Mouse (Mus musculus) thymus, postnatal 4 days (tissue): ENCODE measurements at regions not wholly inside any gene's neighbourhood (a gene's known extent, or its start where the extent isn't known, plus 50 kb on each side); places are given as distances from the start of the nearest gene placed in this dataset.

ENCODE experiments used
- DNase-seq: peaks from one replicate; pipeline ENCODE4 v3.0.0; 2021

DNA sequence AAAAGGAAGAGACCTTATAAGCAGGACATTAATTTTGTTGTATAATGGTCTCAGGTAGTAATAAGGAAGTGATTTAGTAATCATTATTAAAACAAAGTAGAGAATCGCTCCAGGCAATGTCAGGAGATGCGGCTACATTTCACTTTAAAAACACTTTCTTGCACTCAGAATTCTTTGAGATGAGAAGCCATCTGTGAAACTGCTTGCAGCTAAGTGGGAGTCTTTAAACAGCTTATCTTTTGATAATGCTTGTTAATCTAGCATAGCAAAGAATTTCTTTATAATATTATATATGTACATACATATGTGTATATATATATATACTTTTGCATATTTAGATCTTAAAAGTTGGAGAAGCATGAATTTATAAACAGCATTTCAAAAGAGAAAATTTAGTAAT lies 133.1 kb upstream of the Klf6 start:
- no peak for DNase-seq

DNA sequence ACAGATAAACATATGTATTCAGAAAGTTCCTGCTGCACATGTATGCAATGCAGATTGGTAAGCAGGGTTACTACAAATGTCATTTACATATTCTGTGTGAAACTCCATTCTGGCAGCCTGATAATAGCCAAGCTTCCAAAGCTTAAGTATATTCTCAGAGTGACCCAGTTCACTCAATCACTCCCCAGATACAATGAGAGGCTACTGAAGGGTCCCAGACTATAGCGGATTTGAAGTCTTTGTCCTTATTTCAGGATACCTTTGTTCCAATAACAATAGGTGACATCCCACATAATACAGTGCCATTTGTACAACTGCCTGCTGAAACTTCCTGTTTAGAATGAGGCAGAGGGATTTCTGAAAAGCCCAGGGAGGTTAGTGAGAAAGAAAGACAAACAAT lies 132.5 kb upstream of the Klf6 start:
- no peak for DNase-seq

DNA sequence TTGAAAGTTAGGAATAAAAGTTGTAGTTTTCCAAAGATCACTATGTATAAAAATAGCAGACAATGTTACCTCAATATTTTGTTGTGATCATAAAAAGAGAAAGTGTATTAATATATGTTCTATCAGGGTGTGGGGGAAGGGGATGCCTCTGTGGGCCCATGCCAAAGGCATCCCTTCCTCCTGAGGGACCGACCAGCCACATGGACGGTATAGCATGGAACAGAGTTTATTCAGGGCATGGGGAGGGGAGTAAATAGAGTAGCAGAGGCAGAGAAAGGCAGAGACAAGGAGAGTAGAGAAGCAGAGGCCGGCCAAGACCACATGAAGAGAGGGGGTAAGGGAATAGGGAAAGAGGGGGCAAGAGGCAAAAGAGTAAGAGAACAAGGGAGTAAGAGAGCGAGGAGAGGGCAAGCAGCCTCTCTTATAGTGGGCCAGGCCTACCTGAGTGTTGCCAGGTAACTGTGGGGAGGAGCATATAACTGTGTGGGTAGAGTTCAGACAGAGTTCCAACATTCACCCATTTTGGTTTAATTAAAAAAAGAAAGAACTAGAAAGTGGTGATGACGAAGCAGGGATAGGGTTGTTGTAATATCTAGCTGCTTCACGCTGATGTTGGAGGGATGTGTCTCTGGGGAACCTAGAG lies 131.7 kb upstream of the Klf6 start:
- no peak for DNase-seq

DNA sequence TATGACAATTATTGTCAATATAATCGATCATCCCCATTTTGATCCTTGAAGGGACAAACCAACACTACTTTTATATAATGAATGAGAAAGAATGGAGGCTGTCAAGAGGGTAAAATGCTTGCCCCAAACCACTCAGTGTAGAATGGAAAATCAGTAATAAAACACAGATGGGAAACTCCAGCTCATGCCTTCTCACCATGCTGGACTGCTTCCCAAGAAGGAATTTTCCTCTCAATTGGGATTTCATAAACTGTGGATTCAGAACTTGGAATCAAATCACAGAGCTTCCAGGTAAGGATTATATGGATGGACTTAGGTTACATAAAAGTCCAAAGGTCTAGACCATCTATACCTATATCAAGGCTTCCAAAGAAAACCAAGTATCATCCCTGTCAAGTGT lies 129.1 kb upstream of the Klf6 start:
- DNase-seq, result no peak

DNA sequence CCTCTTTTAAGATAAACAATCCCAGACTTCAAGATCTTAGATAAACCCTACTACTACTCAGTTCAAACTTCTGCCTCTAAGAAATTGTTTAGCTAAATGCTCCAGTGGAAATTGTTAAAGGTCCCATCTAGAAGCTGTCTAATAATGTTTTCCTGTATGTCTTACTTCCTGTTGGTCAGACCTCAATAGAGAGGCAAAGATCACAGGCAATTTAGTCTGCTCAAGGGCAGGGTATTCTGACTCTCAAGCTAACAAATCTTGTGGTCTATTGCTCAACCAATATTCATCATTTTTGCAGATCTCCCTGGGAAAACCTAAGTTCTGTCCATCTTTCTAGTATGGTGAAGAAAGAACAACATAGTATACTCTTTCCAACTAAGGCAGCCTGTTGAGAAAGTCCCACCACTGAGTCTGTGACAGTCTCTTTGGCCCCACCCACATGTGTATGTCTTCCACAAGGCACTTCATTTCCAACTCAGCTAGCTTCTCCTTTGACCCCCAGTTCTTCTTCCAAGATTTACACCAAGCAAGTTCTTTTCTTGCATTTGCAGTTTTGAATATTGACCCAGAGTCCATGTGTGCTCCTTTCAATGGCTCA lies 126.2 kb upstream of the Klf6 start:
- no peak for DNase-seq

DNA sequence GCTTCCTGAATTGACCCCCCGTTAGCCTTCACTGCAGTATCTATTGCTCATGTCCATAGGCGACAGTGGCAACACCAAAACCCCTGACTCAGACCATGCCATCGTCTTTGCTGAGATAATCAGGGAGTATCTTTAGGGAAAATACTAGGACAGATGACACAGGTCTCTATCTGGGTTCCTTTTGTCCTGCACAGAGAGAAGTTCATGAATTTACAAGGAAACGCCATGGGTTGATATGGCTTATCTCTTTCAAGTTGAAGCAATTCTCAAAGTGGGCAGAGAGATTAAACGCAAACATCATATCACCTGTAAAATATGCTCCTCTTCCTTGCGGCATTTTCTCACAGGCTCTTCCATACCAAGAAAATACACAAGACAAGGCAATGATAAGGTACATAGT lies 124.8 kb upstream of the Klf6 start:
- DNase-seq, result no peak

DNA sequence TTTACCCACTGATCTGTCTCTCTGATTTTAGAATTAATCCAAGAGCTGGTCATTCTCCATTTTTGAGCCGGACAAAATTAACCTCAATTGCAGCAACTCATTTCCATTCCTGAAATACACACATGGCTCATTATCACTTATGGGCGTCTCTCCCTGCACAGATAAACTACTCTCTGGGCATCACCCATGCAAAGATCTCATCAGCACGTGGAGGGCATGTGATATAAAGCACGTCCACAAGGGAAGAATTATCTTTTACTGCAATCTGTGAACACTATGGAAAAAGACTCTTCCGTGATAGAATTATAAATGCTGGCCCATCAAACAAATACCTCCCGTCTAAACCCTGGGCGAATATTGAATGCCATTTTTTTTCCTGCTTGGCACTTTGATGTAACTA lies 124.1 kb upstream of the Klf6 start:
- no peak for DNase-seq

DNA sequence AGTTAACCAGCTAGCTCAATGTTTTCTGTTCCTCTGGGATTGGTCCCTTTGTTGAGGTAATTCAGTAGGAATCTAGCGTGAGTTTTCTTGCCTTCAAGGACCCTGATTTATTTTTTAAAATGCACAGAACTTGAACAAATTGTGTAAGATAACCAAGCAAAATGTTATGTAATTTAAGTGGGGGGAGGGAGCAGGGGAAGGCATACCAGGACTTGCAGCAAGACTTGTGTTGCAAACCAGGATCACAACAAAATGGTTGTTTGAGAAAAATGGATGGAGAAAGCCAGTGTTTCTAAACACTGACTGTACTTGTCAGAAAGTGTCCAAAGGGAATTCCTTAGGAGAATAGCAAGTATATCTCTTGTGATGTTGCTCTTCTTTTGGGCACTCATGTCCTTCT lies 120.5 kb upstream of the Klf6 start:
- no peak for DNase-seq

DNA sequence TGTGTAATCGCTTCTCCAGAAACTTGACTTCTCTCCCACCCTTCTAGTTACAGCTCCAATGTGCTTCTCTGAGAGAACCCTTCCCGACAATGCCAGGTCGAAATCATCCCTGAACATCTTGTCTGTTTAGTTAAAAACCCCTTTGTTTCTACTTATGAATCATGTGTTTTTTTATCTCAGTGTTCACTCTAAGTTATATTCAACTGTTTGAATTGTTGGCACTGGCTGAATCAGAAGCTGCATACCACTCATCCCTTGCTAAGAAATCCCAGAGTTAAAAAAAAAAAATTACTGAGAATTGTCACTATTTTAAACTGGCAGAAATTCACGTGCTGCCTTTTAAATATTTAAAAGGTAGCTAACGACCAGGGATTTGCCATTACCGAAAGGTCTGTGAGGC lies 116.3 kb upstream of the Klf6 start:
- DNase-seq, result no peak

DNA sequence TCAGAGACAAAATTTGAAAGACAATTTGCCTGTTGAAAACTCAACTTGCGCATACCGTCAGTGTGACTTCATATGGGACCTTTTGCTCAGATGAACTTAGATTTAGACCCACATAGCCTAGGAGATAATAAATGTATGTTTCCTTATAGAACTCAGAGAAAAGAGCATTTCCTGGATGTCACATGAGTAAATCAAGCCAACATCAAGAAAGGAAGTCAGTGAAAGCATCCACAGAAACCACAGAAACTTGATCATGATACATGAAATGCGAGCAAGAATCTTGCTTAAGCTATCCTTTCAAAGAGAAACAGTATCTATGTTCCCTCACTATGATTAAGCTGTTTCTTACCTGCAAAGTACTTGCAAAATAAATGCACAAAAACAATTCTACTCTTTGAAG lies 104.1 kb upstream of the Klf6 start:
- no peak for DNase-seq

DNA sequence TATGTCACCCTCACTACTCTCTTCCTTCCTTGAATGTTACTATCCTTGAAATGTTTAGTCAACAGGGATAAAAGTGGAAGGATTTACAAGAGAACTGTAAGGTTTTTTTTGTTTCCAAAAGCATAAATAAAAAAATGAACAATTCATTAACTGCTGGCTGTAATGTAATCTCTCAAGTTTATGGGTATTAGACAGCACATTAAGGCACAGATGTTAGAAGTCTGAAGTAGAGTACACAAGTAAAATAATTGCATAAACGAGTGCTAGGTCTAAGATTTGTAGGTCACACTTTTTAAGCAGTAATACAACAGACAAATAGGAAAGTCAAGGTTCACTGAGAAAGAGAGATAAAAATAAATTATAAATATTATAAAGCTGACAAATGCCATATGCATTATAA lies 103.3 kb upstream of the Klf6 start:
- DNase-seq, result no peak

DNA sequence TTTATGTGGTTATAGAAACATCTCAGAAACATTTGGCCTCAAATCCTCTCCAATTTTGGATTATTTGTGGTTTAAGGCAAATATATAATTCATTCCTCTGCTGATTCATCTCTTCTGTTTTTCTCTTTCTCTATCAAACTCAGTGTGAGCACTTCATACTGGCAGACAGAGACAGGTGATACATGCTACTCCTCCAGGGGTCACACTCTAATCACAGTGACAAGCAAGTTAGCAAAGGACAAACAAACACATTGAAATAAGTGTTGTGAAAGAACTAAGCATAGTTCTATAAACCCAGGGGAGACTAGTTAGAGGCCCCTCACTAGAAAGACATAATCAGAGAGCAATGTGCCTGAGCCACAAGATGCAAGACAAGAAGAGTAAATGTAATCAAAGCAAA lies 101.3 kb upstream of the Klf6 start:
- no peak for DNase-seq

DNA sequence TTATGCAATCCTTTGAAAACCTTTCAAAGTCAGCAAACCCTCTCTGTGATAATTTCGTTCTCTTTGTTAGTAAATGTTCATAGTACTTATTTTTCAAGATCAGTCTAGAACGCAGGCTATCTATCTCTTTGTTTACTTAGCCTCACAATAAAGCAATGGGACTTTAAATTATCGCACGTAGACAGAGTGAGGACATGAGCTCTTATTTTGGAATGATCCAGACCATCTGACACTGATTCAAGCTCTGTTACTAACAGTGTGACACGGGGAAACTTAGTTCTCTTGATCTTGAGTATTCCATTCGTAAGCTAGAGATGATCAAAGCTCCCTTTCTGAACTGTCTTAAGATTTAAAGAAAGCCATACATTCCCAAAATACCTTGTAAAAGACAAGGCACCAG lies 94.9 kb upstream of the Klf6 start:
- no peak for DNase-seq

DNA sequence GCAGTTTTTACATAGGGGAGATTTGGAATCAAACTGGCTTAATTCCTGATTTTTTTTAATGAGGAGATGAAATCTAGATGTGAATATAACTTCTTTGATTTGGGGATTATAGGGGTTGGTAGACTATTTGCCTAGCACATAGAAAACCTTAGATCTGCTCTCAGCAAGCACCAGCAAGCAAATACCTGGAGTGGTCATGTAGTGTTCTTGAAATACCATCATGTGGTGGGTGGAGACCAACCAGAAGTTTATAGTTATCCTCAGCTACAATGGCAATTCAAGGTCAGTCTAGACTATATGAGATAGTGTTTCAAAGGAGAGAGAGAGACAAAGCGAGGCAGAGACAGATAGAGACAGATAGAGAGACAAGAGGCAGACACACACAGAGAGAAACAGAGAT lies 94.1 kb upstream of the Klf6 start:
- no peak for DNase-seq

DNA sequence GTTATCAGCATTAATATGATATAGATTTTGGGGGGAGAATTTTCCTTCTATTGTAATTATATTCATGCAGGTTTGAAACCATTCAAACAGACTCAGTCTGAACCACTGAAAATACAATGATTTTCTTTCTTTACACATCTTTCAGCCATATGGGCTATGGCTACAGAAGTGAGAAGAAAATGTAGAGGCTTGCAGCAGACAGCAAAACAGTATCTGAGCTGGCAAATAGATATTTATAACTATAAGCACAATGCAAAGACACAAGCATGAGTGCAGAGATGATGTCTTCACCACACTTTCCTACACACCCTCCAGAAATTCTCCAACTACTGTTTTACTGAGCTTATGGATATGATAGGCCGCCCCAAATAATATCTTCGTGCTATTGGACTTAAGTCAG lies 92.6 kb upstream of the Klf6 start:
- no peak for DNase-seq

DNA sequence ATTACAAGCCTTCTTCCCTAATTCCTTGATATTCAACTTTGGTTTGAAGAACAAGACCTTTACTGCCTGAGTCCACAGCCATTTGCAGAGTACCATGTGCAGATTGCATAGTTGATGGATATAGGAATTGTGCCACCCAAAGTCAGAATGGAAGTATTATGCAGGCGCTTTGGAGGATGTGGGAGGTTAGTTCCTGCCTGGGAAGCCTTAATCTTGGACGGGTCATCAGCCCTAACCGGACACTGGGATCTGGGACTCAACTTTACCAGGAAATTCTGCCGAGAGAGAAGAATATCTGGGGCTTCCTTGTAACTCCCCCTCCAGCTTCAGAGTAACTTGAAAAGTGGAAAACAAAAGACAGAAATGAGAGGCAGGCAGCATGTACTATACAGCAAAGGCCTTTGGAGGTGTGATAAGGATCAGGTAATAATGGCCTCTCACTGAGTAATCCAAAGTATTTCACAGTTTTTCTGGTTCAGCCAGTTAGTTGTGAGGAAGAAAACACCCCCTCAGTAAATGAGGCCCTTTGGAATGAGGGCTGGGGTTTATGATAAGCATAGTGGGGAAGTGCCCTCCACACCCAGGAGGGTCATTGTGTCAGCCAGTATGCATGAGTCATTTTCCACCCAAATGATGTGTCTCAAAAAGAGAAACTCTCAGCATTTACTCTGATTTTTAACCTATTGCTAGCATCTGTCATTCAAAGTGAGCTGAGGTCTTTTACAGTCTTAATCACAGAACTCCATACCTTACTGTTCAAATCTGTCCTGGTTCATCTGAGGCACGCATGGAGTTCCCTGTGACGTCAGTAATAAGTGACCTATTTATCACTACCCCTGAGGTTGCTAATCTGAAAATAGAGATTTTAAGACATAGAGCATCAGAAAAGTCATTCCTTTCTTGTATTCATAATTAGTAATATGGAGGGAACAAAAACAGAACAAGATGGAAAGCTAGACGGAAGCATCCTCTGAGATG lies 91.7 kb upstream of the Klf6 start:
- DNase-seq, result no peak

DNA sequence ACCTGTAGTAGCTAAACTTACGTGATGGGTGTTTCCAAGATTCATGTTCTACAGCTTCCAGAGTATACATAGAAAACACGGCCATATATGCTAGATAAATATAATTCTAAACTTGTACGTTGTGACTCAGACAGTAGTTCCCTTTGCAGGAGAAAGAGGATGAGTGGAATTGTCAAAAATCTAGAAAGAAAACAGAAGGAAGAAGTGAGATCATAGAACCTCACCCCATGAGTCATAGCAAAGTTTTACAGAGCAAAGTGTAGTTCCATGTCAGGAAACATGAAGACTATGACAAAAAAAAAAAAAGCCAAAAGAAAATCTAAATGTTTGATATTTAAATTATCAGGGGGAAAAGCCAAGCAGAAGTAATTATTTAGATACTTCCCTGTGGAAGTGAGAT lies 87.5 kb upstream of the Klf6 start:
- DNase-seq, result no peak

DNA sequence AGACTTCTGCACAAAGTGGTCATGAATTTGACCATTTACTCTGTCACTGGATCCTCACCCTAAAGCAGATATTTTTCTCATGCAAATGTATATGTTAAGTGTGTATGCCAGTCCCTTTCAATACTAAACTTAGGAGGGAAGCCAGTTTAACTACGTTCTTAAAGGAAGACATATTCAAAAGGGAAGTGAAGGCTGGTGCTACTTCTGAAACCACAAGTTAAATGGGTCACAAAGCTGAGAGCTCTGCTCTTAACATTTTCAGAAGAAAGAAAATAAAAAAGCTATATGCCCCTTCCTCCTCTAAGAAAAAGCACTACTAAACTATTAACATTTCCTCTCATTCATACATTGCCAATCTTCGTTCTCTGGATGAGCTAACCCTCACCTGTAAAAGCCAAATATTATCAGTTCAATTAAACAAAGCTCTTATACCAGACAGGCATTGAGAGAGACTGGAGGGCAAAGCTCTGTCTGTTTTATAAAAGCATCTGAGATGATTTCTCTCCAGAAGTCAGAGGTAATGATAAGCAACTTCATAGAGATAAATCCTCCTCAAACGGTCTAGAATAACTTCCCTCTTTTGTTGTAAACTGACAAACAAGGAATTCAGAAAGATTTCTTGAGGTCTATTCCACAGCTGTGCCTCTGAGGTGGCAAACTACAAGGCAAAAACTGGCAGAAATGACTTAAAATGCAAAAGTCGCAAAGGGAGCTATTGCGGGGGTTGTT lies 82.7 kb upstream of the Klf6 start:
- no peak for DNase-seq

DNA sequence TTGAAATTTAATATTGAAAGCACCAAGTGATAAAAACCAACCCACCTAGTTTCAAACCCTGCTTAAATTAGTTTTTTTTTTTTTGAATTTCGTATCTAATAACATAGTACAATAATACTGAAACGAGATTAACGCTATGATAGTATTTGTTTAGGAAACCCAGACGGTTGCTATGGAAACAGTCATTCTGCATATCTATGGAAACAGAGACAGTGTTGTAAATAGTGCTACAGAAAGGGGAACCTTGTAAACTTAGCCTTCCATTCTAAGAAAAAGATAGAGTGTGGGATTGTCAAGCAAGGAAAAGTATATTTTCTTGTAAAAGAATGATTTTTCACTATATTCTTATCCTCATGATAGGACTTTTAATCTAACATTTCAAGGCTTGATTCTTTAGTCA lies 81.9 kb upstream of the Klf6 start:
- DNase-seq, result no peak

DNA sequence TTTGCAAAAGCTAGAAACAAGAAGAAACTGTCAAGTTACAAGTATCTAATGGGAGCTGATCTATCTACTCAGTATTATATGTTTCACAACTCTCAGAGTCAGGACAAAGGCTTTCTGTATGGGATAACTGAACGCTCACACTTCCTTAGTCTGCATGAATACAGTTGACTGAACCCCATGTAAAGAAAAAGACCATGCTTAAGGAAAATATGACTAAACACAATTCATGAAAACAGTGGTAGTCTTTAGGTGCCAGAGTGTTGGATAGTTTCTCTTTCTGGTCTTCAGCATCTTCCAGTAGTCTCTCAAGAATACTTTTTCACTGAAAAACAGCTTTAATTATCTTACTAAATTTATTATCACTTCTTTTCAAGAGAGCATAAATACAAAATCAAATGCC lies 78.7 kb upstream of the Klf6 start:
- no peak for DNase-seq

DNA sequence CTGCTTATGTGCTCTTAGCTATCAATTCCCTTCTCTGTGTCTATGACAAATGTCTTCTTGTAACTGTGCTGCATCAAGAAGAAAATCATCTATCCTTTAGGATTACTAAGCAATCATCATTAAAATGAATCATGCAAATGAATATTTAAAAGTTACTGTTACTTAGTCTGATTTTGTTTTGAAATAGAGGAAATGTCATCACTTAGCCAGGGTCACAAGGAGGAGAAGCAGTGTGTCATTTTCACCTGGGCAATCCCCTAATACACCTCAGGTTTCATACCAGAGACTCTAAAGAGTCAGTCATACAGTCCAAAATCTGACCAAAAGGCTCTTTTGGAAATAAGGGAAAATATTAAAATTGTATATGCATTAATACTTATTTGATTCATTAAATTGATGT lies 74.2 kb upstream of the Klf6 start:
- DNase-seq, result no peak

DNA sequence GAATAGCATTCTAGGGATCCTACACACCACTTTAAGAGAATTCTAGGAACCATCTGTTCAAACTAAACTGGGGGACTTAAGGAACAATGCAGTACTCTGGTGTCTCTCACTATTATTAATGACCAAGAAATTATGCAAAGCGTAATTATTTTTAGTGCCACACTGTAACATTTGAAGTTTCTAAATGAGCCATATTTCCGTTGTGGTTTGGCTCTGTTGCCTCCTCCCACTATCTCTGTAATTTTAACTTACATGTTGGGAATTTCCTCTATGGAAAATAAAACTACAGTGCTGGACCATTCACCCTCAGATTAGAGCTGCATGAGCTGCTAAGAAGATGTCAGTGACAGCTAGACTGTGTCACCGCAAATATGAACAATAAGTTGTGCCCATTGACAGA lies 72.0 kb upstream of the Klf6 start:
- no peak for DNase-seq

DNA sequence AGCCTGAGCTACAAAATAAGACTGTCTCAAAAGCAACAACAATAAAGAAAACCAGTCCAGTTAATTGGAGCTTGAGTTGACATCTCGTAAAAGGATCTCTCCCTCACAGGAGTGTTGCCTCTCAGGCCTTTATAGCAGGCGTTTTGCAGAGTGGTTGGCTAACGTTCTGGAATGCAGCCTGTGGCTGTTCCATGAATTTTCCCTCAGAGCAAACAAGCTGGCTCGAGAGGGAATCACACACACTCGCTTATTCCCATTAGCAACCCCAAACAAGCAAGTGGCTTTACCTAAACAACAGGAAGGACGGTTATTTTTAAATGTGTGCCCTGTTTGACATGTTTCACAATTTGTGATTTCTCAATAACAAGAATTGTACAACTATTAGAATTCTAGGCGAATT lies 59.2 kb upstream of the Klf6 start:
- no peak for DNase-seq

DNA sequence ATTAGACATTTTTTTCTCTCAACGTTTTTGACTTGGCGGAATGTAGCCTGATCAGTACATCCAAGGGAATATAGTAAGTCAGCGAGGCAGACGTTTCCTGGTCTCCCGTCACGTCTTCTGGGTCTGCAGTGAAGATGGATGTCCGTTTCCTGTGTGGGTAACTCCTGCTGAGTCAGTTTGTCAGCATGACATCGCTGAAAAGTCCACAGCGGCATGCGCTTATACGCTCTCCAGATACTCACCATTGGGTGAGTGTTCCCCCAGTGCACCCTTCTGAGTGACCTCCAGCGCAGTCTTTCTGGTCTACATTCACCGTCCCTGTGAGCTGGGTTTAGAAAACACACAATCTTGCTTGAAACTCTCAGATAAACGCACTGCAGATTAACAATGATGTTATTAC lies 58.5 kb upstream of the Klf6 start:
- DNase-seq, result peak; percentile 12
